Mouse (Mus musculus) right cerebral cortex, postnatal 4 days (tissue): Measurements from ENCODE around the gene Slx4ip.

Experiments used
- DNase-seq: peaks from one replicate; pipeline ENCODE4 v3.0.0-alpha.2; 2022

The Slx4ip gene

DNA sequence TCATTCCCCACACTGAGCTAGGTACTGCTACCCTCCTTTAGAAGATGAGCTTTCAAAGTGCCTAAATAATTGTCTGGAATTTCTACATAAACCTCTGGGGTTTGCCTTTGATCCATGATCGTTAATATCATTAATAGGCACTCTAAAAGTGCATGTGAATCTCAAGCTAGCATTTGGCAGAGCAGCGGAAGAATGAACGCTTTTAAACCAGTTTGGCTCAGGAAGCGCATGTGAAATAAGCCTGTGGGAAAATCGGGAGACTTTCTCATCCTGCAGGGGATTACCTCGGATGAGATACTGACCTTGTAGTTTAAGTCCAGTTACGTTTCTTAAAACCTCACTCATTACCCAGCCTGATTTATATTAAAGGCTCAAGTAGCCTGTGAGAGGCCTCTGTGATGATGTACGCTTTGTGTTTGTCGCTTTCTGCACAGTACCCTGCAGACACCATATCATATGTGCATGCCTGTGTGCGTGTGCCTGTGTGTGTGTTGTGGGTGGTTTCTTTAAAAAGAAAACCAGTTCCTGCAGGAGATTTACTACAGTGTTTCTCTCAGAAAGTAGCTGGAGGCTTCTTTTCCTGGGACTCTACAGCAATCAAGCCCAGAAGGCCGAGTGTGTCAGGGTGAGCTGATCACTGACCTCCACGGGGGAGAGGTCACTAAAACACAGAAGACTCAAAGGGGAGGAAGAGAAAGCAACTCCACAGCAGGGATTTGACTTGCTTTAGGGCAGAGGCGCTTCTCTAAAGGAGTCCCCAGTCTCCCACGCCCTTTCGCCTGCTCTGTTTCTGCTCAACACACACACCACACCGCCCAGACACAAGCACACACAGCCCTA, 182.7 kb downstream of the Slx4ip start:
- DNase-seq, result no peak

DNA sequence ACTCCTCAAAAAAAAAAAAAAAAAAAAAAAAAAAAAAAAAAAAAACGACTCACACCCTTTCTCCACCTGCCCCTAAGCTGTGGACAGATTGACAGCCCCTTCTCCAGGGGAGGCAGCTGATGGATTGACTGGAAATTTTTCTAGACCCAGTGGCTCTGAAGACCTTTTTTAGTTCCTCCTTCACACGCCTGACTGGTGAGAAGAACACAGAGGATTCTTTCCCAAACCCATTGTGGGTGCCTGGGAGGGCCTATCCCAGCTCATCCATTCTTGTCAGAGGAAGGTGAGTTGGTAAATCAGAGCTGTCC, 183.2 kb downstream of the Slx4ip start:
- no peak for DNase-seq

DNA sequence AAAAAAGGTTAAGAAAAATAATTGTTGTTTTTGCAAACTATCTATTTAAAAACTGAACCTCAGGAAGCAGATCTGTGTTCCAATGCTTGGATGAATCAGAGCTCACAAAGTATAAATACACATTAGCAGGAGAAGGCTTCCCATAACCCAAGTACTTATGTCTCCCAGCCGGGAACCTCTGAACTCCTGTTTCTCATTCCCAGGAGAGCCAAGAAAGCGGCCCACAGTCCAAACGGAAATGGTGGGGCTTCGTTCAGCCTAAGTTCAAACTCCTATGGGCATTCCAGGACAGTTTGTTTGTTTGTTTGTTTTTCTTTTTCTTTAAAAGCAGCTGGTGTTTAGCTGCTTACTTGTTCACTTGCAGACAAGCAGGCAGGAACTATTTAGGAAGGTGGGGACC, 187.8 kb downstream of the Slx4ip start:
- no peak for DNase-seq

DNA sequence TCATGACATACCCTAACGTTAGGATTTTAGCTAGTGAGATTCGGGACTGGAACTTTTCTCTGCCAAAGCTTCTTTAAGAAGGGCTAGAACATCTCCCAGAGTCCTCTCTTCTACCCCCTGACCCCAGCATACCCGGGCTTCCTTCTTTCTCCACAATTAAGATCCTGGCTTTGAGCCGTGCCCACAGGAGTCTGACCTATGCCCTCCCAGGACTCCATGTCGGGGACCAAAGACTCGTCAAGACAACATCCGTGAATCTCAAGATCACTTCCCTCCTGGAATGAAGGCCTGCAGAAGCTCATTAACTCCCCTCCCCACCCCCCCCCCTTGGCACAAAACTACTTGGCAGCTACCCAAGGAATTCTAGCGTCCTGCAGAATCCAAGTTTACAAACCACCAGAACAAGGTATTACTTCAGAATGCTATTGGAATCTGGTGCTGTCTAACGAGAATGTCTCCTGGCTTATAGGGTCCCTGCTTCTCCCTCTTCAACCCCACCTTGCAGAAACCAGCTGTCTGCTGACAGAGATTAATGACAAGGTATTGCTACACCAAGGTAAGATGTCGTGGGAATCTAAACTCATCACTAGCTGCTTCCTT, 188.8 kb downstream of the Slx4ip start:
- DNase-seq, result no peak

DNA sequence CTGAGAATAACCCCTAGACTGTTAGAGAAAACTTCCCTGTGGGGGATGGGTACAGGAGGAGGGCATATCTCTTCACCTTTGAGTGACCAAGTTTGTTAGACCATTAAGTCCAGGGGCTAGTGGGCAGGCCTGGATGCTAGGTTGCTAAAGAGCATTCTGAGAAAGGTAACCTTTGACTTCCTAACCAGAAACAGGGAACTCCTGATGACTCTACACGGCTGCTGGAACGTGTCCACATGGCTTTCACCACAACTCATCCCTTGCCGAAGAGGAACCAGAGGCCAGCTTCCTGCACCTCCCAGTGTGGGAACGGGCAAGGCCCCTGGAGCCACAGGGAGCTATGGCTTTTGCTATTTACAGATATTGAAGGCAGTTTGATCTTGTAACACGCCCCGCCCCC, 189.4 kb downstream of the Slx4ip start:
- no peak for DNase-seq

DNA sequence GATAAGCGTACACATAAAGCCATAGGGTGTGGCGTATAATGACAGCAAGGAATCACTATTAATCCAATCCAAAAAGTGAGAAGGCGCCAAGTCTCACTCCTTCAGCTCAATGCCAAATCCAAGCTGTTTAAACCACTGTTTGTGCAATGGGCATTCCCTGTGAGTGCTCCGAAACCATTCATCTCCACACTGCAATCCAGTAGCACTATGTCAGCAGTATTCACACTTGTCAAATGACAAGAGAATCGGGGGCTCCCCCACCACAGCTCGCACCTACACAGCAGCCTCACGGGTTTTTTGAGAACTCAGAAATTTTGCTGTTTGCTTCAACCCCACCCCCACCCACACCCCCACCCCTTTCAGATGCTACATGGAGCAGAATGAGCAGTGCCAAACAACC, 190.0 kb downstream of the Slx4ip start:
- DNase-seq, result no peak

DNA sequence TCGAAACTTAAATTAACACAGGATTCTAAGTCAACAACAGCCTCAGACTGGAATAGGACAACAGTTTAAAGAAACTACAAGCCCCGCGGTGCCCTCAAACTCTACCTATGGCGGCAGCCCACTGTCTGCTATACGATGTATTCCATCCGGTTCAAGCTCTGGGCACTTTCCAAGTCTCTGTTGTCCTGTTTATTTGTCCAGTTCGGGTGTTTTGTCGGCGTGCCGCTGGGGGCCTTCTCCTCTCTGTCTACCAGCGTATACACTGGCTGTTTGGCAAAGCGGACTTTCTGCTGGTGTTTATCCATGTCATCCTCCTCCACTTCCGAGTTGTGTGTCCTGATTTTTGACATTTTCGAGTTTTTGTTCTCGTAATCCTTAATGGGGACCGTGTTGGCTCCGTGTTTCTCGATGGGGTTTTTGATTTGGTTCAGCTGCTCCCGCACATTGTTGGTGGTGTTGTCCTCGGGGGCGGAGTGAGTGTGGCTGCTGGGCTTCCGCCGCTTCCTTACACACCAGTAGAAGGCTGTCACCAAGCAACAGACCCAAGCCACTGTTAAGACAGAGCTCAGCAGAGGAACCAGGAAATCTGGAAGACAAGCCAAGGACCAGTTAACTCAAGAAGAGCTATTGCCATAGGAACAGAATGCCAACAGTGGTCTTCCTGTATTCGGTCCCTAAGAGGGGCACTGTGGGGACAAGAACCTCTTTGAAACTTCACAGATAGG, 192.0 kb downstream of the Slx4ip start:
- no peak for DNase-seq

DNA sequence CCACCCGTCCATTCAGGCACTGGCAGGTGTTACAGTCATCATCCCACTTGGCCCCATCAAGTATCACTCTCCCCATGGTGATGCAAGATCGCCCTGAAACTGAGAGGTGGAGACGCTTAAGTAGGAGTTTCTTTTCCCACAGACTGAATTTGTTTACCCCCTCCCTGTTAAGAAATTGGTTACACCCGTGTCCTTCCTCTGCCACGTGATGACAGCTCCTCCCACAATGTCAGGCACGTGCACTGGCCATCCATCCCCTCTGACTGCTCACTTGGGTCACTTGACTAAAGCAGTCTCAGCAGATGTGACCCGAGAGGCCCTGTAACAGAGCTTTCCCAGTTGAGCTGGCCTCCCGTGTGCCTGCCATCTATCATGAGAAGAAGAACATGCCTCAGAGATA, 194.2 kb downstream of the Slx4ip start:
- no peak for DNase-seq

DNA sequence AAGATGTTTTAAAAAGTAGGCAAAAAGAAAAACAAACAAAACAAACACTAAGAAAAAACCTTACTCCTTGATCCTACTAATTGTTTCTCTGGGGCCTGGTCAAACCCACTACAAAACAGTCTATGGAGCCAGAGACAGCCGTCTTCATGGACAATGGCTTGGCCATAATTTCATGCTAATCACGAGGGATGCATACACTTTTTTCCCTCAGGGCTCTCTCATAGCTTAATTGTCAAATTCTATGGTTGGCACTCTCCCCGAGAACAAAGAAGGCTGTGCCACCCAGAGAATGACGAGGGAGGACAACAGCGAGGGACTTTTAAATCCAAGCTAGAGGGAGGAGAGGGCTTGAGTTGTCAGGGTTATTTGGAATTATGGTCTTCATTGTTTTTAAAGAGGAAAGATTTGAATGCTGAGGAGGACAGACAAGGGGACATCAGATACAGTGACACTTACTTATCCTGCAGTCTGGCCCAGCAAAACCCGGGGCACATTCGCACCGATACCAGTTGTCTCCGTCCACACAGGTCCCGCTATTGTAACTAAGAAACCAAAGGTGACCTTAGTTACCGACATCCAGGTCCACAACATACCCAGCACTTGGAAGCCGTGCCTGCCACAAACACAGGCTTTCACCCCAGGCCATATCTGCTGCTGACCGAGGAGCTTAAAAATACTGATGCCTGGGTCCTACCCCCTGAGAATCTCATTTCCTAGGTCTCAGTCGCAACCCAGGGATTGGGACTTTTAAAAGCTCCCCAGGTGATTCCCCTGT, 195.8 kb downstream of the Slx4ip start:
- DNase-seq, result no peak

DNA sequence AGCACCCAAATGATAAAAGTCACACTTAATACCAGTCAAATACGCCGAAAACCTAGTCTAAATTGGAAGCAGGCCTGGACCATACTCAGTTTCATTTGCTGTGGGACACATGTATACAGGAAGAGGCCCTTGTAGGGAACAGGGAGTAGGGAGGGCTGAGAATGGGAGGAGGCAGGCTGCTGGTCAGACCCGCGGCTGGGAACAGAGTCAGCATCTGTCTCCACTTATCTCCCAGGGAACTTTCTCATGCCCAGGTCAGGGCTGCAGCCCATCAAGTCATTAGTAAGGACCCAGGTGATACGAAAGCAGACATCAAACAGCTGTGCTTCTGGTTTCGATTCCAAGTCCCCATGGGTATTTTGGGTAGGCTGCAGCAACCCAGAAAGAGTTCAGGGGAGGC, 196.7 kb downstream of the Slx4ip start:
- DNase-seq, result no peak

DNA sequence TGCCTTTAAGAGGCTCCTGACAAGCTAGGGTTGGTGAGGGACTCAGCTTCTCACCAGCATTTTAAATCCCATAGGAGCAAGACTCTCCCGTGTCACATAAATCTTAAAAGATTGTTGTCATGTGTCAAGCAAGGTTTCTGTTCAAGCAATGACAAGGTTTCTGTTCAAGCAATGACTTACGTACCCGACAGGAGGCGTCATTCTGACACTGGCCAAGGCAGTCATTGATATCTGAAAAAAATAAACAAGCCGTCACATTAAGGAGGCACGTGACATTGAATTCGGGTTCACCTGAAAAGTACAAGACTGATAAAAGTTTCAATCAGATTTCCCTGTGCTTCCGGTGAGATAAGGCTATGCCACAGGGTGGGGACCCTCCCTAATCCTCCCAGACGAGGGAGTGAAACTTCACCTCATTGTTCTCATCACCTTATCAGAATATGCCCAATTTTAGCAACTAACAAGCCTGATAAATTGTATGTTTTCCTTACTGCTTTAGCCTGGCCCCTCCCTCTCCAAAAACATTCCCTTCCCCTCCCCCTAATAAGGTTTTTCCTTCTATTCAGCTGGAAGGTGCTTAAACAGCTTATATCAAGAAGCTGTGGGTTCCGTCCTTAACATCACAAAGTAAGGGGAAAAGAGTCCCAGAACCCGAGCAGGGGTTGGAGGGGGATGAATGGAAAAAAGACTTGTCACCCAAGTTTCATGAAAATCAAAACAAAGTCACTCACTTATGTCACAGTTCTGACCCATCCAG, 200.9 kb downstream of the Slx4ip start:
- DNase-seq, result no peak

DNA sequence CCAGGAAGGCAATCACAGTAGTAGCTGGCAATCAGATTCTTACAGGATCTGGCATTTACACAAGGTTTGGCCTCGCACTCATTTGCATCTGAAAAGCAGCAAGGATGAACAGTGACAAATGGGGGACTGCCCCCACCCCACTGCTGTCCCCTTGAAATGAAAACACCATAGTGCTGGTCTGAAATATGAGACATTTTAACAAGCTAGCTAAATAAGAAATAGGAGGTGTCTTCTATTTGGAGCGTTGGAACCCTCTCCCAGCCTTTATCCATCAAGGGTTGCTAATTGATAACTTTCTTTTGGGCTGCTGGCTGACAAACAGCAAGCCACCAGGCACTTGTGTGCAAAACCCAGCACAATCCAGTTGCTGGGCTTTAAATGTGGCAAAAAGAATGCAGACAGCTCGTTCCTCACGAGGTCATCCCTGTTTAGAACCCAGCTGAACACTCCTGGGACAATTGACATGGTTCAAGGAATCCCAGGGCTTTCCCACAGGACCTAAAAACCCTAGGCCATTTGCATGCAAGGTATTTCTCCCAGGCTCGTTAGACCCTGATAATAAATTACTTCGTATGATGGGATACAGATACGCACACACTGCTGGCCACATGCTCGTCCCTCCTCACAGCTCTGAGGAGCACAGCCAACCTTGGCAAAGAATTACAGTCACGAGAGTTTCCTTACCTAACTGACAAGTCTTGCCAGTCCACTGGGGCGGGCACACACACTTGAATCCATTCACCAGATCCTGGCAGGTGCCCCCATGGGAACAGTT, 201.7 kb downstream of the Slx4ip start:
- DNase-seq, result no peak

DNA sequence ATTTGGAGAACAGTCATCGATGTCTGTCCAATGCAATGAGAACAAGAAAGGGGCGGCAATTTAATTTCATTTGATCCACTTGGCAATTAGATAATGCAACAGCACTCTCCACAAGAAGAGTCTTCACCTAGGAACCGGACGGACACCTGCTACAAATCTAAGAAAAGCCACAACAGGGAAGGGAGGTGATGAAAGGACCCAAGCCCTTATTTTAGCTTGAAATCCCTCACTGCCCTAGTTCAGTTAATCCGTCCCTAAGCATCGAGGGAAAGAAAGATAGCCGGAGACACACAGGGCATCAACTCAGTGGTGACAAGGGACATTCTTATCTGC, 202.2 kb downstream of the Slx4ip start:
- DNase-seq, result no peak

DNA sequence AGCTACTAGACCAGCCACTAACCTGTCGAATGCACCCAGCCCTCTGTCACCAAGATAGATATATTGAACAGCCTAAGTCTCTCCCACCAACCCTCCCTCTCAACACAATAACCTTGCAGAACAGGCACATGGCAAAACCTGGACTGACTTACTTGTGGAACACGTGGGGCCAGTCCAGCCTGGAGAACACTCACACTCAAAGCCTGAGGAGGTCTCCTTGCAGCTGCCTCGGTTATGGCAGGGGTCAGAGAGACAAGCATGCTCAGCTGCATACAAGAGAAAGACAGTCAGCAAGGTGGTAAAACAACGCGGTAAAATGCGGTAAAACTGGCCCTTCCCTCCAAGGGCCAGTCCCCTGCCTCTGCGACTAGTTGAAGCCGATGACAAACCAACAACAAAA, 203.3 kb downstream of the Slx4ip start:
- DNase-seq, result no peak

DNA sequence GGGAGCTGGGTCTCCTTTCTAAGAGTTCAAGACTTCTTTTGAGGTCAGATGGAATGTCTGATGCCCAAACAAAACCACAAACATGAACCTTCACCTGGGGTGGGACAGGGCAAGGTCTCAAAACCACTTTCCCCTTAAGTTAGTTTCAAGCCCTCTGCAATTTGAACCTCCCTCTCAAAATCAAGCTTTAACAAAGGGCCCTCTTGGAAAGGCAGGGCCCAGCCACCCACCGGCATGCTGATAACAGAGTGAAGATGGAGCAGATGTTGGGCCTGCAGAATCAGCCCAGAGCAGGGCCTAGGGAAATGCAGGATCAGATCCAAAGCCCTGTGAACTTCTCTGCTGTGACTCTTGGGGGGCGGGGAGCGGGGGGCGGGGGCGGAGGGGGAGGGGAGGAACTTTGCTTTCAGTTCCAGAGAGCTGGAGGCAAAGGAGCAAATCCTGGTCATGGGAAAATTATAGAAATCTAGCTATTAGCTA, 206.0 kb downstream of the Slx4ip start:
- DNase-seq, result no peak

DNA sequence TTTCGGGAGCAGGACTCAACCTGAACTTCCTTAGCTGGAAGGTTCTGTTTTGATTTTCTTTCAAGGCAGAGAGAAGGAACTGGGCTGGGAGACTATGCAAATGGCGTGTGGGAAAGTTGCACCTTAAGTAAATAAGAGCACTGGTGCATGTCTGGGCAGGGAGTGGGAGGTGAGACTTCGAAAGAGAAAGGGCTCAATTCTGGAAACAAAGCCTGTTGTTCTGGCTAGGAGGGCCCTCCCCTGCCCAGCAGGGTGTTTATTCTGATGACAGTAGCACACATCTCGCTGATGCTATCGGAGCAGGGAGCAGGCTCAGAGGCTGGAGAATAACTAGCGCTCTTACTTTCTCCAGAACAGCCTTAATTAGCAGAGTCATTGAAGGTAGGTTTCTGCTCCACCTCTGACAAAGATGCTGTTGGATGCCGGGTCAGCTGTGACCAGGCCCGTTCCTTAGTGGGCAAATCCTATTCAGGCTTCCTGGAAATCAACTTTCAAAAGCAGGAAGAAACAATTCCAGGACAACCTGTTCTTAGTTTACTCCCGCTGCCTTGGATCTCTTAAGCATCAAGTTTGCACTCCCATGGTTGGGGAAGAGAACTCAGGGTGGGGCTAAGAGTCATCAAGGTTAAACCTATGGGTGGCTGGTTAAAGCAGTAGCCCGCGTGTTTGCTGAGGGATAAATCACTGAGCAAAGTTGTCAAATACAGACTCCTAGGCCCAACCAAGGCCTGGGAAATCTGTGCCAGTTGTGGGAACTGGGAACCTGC, 207.4 kb downstream of the Slx4ip start:
- DNase-seq, result no peak

DNA sequence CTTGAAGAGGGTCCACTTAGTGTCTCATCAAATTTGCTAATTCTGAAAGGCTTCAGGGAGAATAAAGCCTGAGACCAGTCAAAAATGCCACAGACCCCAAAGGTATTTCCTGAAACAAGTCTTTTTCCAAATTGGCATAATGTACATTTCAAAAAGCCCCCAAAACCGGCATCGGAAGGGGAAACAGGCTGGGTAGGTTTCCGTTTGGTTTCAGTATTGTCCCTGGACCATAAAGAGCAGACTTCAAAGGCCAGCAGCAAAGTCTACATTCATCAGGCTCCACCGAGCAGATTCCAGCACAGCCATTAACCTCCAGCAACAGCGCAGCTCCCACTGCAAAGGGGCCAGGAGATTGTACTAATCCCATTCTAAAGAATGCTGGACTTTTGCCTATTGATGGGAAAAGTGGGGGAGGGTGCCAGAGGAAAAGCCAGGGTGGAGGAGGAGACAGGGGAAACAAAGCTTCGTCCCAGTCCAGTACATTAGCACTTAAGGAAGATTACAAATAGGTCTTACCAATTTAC, 208.3 kb downstream of the Slx4ip start:
- DNase-seq, result no peak

DNA sequence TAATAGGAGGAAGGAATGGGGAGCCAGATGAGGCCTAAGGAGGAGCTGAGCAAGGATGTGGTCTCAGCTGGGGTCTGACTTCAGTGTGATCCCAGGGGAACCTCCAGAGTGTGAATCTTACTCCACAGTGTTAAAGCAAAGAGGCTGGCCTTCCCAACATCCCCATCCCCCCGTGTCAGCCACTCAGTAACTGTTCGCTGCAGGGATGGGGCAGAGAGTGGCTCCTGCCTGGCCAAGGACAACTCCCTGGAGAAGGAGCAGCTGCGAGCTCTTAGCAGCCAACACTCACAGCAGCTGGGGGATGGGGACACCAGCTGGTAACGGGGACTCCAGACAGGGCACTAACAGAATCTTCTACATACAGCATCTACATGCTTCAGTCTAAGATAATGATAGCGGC, 210.1 kb downstream of the Slx4ip start:
- no peak for DNase-seq

DNA sequence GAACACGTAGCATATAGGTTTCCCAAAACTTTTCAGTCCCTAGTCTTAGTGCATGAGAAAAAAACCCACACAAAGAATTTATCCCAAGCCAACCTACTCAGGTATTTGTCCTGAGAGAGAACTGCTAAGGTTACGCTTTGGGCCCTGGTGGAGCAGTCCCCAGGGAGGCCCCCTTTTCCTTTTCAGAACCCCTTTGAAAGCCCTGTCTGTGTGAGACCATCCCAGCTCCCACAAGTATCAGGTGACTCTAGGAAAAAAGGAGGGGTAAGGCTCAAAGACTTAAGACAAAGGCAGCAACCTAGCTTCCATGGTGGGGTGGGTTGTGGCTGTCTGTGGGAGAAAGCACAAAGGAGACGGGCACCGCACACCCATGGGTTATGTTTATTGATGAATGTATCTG, 216.2 kb downstream of the Slx4ip start:
- no peak for DNase-seq

DNA sequence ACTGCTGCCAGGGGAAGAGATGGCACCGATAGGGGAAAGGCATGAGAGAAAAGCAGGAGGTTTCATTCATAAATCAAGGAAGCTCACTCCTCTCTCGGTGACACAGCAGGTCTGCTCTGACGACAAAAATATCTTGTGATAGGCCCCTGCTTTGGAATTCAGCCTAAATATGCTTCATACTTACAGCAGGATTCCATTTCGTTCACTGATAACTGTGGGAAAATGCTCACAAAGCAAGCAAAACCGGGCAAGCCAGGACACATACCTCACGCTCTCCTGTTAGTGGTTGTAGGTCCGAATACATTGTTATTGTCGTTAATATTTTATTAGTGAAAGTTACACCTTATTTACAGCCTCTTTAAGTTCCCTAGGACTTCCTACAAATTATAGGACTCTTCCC, 216.9 kb downstream of the Slx4ip start:
- DNase-seq, result no peak
